Mouse (Mus musculus) MEL (cell line): ENCODE data around the gene Rgs9. TPM values are rescaled to one million over a fixed set of nuclear protein-coding genes. Genes with fewer than 3 reads are reported as not detected.

Experiments used
- DNase-seq: peaks from one replicate; pipeline ENCODE4 v3.0.0; 2011; ENCODE audit warnings: low read depth, low spot score
- H3K27ac ChIP-seq: 2 replicates; pipeline ENCODE4 v1.5.1; 2012; ENCODE audit warnings: low read depth, mild to moderate bottlenecking, control low read depth, low read length, moderate library complexity; ENCODE audit not compliant: control insufficient read depth
- H3K27me3 ChIP-seq, 2 experiments: fragments of 150-350 bp in 1 of 2; sonication (generic) in 1 of 2; 2 replicates each; pipeline ENCODE4 v1.6.1; 2012; ENCODE audit warnings: low read length in 2 of 2, mild to moderate bottlenecking in 2 of 2, improper control_type of control experiment in 1 of 2, moderate library complexity in 1 of 2; ENCODE audit not compliant: insufficient read depth in 2 of 2, control insufficient read depth in 1 of 2
- H3K36me3 ChIP-seq, 2 experiments: 2 replicates each; pipeline ENCODE4 v1.6.1; 2012 to 2014; ENCODE audit warnings: low read length in 2 of 2, improper control_type of control experiment in 1 of 2, inconsistent platforms in 1 of 2, mild to moderate bottlenecking in 1 of 2; ENCODE audit not compliant: insufficient read depth in 2 of 2, control insufficient read depth in 1 of 2
- H3K4me1 ChIP-seq, 2 experiments: fragments of 150-350 bp in 1 of 2; sonication (generic) in 1 of 2; 2 replicates each; pipeline ENCODE4 v1.6.1; 2012; ENCODE audit warnings: low read length in 2 of 2, improper control_type of control experiment in 1 of 2, mild to moderate bottlenecking in 1 of 2; ENCODE audit not compliant: insufficient read depth in 2 of 2, control insufficient read depth in 1 of 2
- H3K4me3 ChIP-seq, 2 experiments: fragments of 150-350 bp in 1 of 2; sonication (generic) in 1 of 2; 2 replicates each; pipeline ENCODE4 v1.5.1; 2012; ENCODE audit warnings: low read depth in 2 of 2, low read length in 2 of 2, mild to moderate bottlenecking in 2 of 2, moderate library complexity in 2 of 2, control low read depth in 1 of 2, improper control_type of control experiment in 1 of 2; ENCODE audit not compliant: control insufficient read depth in 1 of 2, insufficient read depth in 1 of 2
- H3K79me2 ChIP-seq: 2 replicates; pipeline ENCODE4 v1.6.1; 2012; ENCODE audit warnings: mild to moderate bottlenecking, low read length, moderate library complexity; ENCODE audit not compliant: control insufficient read depth, poor library complexity, insufficient read depth
- H3K9ac ChIP-seq: 2 replicates; pipeline ENCODE4 v1.6.1; 2012; ENCODE audit warnings: low read depth, mild to moderate bottlenecking, control low read depth, low read length, moderate library complexity; ENCODE audit not compliant: control insufficient read depth, poor library complexity, severe bottlenecking
- H3K9me3 ChIP-seq: fragments of 150-350 bp; sonication (generic); replicated peaks from 2 replicates; pipeline ENCODE4 v1.6.1; 2012; ENCODE audit warnings: mild to moderate bottlenecking, low read length, improper control_type of control experiment, moderate library complexity; ENCODE audit not compliant: insufficient read depth
- BHLHE40 ChIP-seq: IDR thresholded peaks from 2 replicates; pipeline ENCODE4 v1.6.1; 2012; ENCODE audit warnings: low read depth, mild to moderate bottlenecking, inconsistent platforms, low read length, improper control_type of control experiment, borderline replicate concordance
- CHD1 ChIP-seq: IDR thresholded peaks from 2 replicates; pipeline ENCODE4 v1.6.1; 2012; ENCODE audit warnings: low read depth, mild to moderate bottlenecking, inconsistent platforms, low read length, improper control_type of control experiment
- CTCF ChIP-seq, 3 experiments: IDR thresholded peaks in 2 of 3; conservative IDR thresholded peaks in 1 of 3; 2 replicates each; pipeline ENCODE4 v1.5.1; 2011 to 2012; ENCODE audit warnings: low read length in 3 of 3, low read depth in 2 of 3, mild to moderate bottlenecking in 2 of 3, improper control_type of control experiment in 1 of 3, inconsistent platforms in 1 of 3, mixed read lengths in 1 of 3, moderate library complexity in 1 of 3; ENCODE audit not compliant: control insufficient read depth in 1 of 3, insufficient read depth in 1 of 3, poor library complexity in 1 of 3, severe bottlenecking in 1 of 3
- ELF1 ChIP-seq: IDR thresholded peaks from 2 replicates; pipeline ENCODE4 v1.6.1; 2014; ENCODE audit warnings: low read depth, mild to moderate bottlenecking, inconsistent platforms, low read length, improper control_type of control experiment, moderate library complexity
- EP300 ChIP-seq, 2 experiments: IDR thresholded peaks; 2 replicates each; pipeline ENCODE4 v1.6.1; 2011; ENCODE audit warnings: improper control_type of control experiment in 2 of 2, low read length in 2 of 2, low read depth in 1 of 2, mild to moderate bottlenecking in 1 of 2
- ETS1 ChIP-seq: IDR thresholded peaks from 2 replicates; pipeline ENCODE4 v1.6.1; 2012; ENCODE audit warnings: low read depth, mild to moderate bottlenecking, inconsistent platforms, low read length, improper control_type of control experiment, moderate library complexity
- MAFK ChIP-seq: IDR thresholded peaks from 2 replicates; pipeline ENCODE4 v1.6.1; 2011; ENCODE audit warnings: low read depth, mild to moderate bottlenecking, low read length, improper control_type of control experiment, borderline replicate concordance
- MAX ChIP-seq: IDR thresholded peaks from 2 replicates; pipeline ENCODE4 v1.6.1; 2011; ENCODE audit warnings: low read length, improper control_type of control experiment
- MAZ ChIP-seq: IDR thresholded peaks from 2 replicates; pipeline ENCODE4 v1.6.1; 2012; ENCODE audit warnings: low read depth, mild to moderate bottlenecking, inconsistent platforms, low read length, improper control_type of control experiment
- MYB ChIP-seq: IDR thresholded peaks from 2 replicates; pipeline ENCODE4 v1.6.1; 2011; ENCODE audit warnings: mild to moderate bottlenecking, low read depth, low read length, improper control_type of control experiment
- MYC ChIP-seq: IDR thresholded peaks from 2 replicates; pipeline ENCODE4 v1.6.1; 2011; ENCODE audit warnings: low read depth, mild to moderate bottlenecking, low read length, improper control_type of control experiment, moderate library complexity
- NRF1 ChIP-seq: IDR thresholded peaks from 2 replicates; pipeline ENCODE4 v1.6.1; 2014; ENCODE audit warnings: low read depth, mild to moderate bottlenecking, inconsistent platforms, low read length, improper control_type of control experiment, moderate library complexity; ENCODE audit not compliant: poor library complexity, insufficient read depth, severe bottlenecking
- POLR2A ChIP-seq, 2 experiments: IDR thresholded peaks; 2 replicates each; pipeline ENCODE4 v1.6.1; 2011 to 2012; ENCODE audit warnings: low read length in 2 of 2, mild to moderate bottlenecking in 2 of 2, control low read depth in 1 of 2, improper control_type of control experiment in 1 of 2, low read depth in 1 of 2, moderate library complexity in 1 of 2; ENCODE audit not compliant: control insufficient read depth in 1 of 2, insufficient read depth in 1 of 2, poor library complexity in 1 of 2
- POLR2AphosphoS2 ChIP-seq: IDR thresholded peaks from 2 replicates; pipeline ENCODE4 v1.6.1; 2011; ENCODE audit warnings: low read length, improper control_type of control experiment
- POLR2AphosphoS5 ChIP-seq: IDR thresholded peaks from 2 replicates; pipeline ENCODE4 v1.6.1; 2012; ENCODE audit warnings: low read depth, borderline replicate concordance, mild to moderate bottlenecking, inconsistent platforms, low read length, moderate library complexity, mixed read lengths
- RAD21 ChIP-seq: IDR thresholded peaks from 2 replicates; pipeline ENCODE4 v1.6.1; 2011; ENCODE audit warnings: mild to moderate bottlenecking, low read depth, low read length, improper control_type of control experiment
- RCOR1 ChIP-seq: IDR thresholded peaks from 2 replicates; pipeline ENCODE4 v1.6.1; 2012; ENCODE audit warnings: low read depth, mild to moderate bottlenecking, inconsistent platforms, low read length, improper control_type of control experiment
- SIN3A ChIP-seq: IDR thresholded peaks from 2 replicates; pipeline ENCODE4 v1.6.1; 2012; ENCODE audit warnings: low read length, improper control_type of control experiment, inconsistent platforms
- SMC3 ChIP-seq: IDR thresholded peaks from 2 replicates; pipeline ENCODE4 v1.6.1; 2011; ENCODE audit warnings: low read depth, low read length, improper control_type of control experiment
- TBP ChIP-seq: IDR thresholded peaks from 2 replicates; pipeline ENCODE4 v1.8.0; 2011; ENCODE audit warnings: low read depth, low read length, improper control_type of control experiment
- TCF12 ChIP-seq: IDR thresholded peaks from 2 replicates; pipeline ENCODE4 v1.6.1; 2014; ENCODE audit warnings: low read depth, mild to moderate bottlenecking, inconsistent platforms, low read length, improper control_type of control experiment, moderate library complexity
- USF1 ChIP-seq: IDR thresholded peaks from 2 replicates; pipeline ENCODE4 v1.6.1; 2014; ENCODE audit warnings: low read depth, mild to moderate bottlenecking, inconsistent platforms, low read length, improper control_type of control experiment, moderate library complexity
- USF2 ChIP-seq, 2 experiments: IDR thresholded peaks; 2 replicates each; pipeline ENCODE4 v1.6.1; 2011 to 2012; ENCODE audit warnings: improper control_type of control experiment in 2 of 2, low read length in 2 of 2, borderline replicate concordance in 1 of 2, inconsistent platforms in 1 of 2, low read depth in 1 of 2, mild to moderate bottlenecking in 1 of 2; ENCODE audit not compliant: insufficient read depth in 1 of 2
- ZC3H11A ChIP-seq: IDR thresholded peaks from 2 replicates; pipeline ENCODE4 v1.6.1; 2012; ENCODE audit warnings: low read depth, mild to moderate bottlenecking, inconsistent platforms, low read length, improper control_type of control experiment
- ZKSCAN1 ChIP-seq: IDR thresholded peaks from 2 replicates; pipeline ENCODE4 v1.6.1; 2012; ENCODE audit warnings: low read depth, mild to moderate bottlenecking, inconsistent platforms, low read length, improper control_type of control experiment, moderate library complexity
- ZMIZ1 ChIP-seq: IDR thresholded peaks from 2 replicates; pipeline ENCODE4 v1.6.1; 2012; ENCODE audit warnings: low read depth, mild to moderate bottlenecking, inconsistent platforms, low read length, improper control_type of control experiment, moderate library complexity
- polyA plus RNA-seq, 2 experiments: library from polyadenylated mRNA; stranded (reverse) in 1 of 2; unstranded in 1 of 2; fragments of >175 nt in 1 of 2; fragments of >200 nt in 1 of 2; gene quantifications; 2 replicates each; pipeline versions ENCODE4 v1.2.1 to v1.2.4; 2012; ENCODE audit warnings: low replicate concordance in 2 of 2, low read depth in 1 of 2; ENCODE audit not compliant: insufficient read length in 2 of 2, insufficient read depth in 1 of 2, missing spikeins in 1 of 2
- total RNA-seq: library from RNA; depleted of rRNA; stranded (reverse); fragments of 300-350 nt; gene quantifications from 2 replicates; pipeline ENCODE4 v1.2.3, GENCODE M21; 2012

The Rgs9 gene
- total and polyA plus RNA-seq, 3 experiments: not detected

DNA sequence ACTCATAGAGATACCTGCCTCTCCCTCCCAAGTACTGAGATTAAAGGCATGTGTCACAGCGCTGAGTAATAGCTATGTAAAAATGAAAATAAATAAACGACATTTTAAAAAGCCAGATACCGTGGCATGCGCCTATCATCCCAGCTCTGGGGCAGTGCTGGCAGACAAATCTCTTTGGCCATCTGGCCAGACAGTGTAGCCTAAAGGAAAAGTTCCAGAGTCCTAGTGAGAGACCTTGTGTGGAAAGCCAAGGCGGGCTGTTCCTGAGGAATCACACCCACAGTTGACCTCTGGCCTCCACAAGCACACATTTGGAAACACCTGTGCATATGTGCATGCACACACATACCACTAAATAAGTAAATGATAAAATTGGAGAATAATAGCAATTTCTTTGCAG, 22.0 kb upstream of the Rgs9 start:
- no peak for DNase-seq
- Histone ChIP-seq H3K4me3 (no peak overlapping the region), H3K36me3 (no peaks in the 10 kb centered on the region), H3K4me1 (no peaks in the 10 kb centered on the region), H3K27me3 (no peaks in the 10 kb centered on the region), H3K79me2 (no peaks in the 10 kb centered on the region)
- TF ChIP-seq CTCF (IDR thresholded peaks at IDR 0.05 in 2 of 3, conservative IDR thresholded peaks at IDR 0.05 in 1 of 3; ENCODE audit: control insufficient read depth in 1 of 3, insufficient read depth in 1 of 3, low read depth in 2 of 3, low read length in 3 of 3, poor library complexity in 1 of 3, severe bottlenecking in 1 of 3) (no peak), USF1 (no peak), ETS1 (no peak), ZKSCAN1 (no peak)
- TF ChIP-seq, all 39 proteins: peak for 0
- H3K9me3 ChIP-seq: no peaks in the 10 kb centered on the region
- H3K27ac ChIP-seq: no peak overlapping the region
- H3K9ac ChIP-seq: no peak overlapping the region

DNA sequence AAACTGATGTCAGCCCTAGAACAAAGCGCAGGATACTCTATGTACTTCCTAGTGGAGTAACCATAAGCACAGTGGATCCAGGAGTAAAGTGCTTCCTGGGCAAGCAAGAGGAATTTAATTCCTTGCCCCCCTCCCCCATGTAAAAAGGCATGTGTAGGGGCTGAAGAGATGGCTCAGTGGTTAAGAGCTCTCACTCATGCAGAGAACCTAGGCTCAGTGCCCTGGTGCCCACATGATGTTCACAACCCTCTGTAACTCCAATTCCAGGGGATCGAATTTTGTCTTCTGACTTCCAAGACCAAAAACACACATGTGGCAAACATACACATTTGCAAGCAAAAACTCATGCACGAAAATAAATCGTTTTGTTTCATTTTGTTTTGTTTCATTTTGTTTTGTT, 21.5 kb upstream of the Rgs9 start:
- DNase-seq: no peak
- Histone ChIP-seq H3K4me1 (no peaks in the 10 kb centered on the region), H3K27ac (no peak overlapping the region), H3K9ac (no peak overlapping the region), H3K36me3 (no peaks in the 10 kb centered on the region), H3K9me3 (no peaks in the 10 kb centered on the region), H3K4me3 (no peak overlapping the region), H3K79me2 (no peaks in the 10 kb centered on the region), H3K27me3 (no peaks in the 10 kb centered on the region)
- no peak for TF ChIP-seq MAZ
- no peak for TF ChIP-seq POLR2AphosphoS5
- no peak for TF ChIP-seq POLR2A (IDR thresholded peaks at IDR 0.05; ENCODE audit: control insufficient read depth in 1 of 2, insufficient read depth in 1 of 2, low read depth in 1 of 2, low read length in 2 of 2, poor library complexity in 1 of 2)

DNA sequence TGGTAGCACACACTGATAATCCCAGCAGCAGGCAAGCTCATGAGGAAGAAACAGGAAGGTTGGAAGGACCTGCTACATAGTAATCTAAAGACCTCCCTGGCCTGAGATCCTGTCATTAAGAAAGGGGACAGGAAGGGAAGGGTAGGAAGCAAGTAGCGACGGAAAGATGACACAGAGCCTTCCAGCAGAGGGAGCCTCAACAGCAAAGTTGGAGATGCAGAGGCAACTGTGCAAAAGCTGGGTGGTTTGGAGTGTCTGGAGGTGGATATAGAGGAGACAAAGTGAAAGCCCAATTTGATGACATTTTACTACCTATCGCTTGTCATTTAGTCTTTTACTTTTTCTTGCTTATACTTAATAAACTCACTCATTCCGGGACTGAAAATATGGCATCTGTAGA, 19.0 kb upstream of the Rgs9 start:
- no peaks in the 10 kb centered on the region for H3K36me3 ChIP-seq
- H3K27ac ChIP-seq: no peak overlapping the region
- peak; percentile 26 for DNase-seq
- no peak overlapping the region for H3K4me3 ChIP-seq
- H3K27me3 ChIP-seq: no peaks in the 10 kb centered on the region; a peak in 1 of 4 replicates
- H3K9me3 ChIP-seq: no peaks in the 10 kb centered on the region
- H3K79me2 ChIP-seq: no peaks in the 10 kb centered on the region
- no peak overlapping the region for H3K9ac ChIP-seq
- H3K4me1 ChIP-seq: no peaks in the 10 kb centered on the region
- TF ChIP-seq MAFK (no peak), ZC3H11A (peak; percentile 73), POLR2AphosphoS5 (no peak), ZKSCAN1 (no peak), RCOR1 (no peak), NRF1 (no peak), MAX (no peak), MYB (no peak), TCF12 (no peak), CTCF (IDR thresholded peaks at IDR 0.05 in 2 of 3, conservative IDR thresholded peaks at IDR 0.05 in 1 of 3; ENCODE audit: control insufficient read depth in 1 of 3, insufficient read depth in 1 of 3, low read depth in 2 of 3, low read length in 3 of 3, poor library complexity in 1 of 3, severe bottlenecking in 1 of 3) (peak in 2 of 3 experiments; percentile 48 to 64; a peak in 5 of 6 replicates), USF2 (IDR thresholded peaks at IDR 0.05; ENCODE audit: borderline replicate concordance in 1 of 2, insufficient read depth in 1 of 2, low read depth in 1 of 2, low read length in 2 of 2) (no peak), SMC3 (peak; percentile 83), SIN3A (no peak), ZMIZ1 (no peak), CHD1 (no peak), MYC (no peak), RAD21 (peak; percentile 63), BHLHE40 (no peak), ELF1 (no peak), EP300 (IDR thresholded peaks at IDR 0.05; ENCODE audit: low read depth in 1 of 2, low read length in 2 of 2) (no peak), POLR2AphosphoS2 (no peak), TBP (no peak)
